Mouse (Mus musculus) stomach, embryonic 15.5 days (tissue): ENCODE data around the gene Llgl2. TPM values are rescaled to one million over a fixed set of nuclear protein-coding genes. Genes with fewer than 3 reads are reported as not detected.

Experiments used
- ATAC-seq: fragments of 200-750 bp; cut with Nextera tagmentation; 2 replicates; pipeline ENCODE4 v1.8.0; 2017; ENCODE audit warnings: low read depth, moderate number of reproducible peaks, moderate TSS enrichment; ENCODE audit not compliant: insufficient read depth, low FRiP score
- H3K27ac ChIP-seq: fragments of 300-500 bp; sonication (generic); 2 replicates; pipeline ENCODE4 v1.5.1; 2015; ENCODE audit warnings: mild to moderate bottlenecking, inconsistent platforms
- H3K27me3 ChIP-seq: fragments of 300-500 bp; sonication (generic); replicated peaks from 2 replicates; pipeline ENCODE4 v1.6.1; 2015; ENCODE audit warnings: inconsistent platforms
- H3K36me3 ChIP-seq: fragments of 300-500 bp; sonication (generic); 2 replicates; pipeline ENCODE4 v1.6.1; 2015; ENCODE audit warnings: inconsistent platforms
- H3K4me1 ChIP-seq: fragments of 300-500 bp; sonication (generic); 2 replicates; pipeline ENCODE4 v1.6.1; 2015; ENCODE audit warnings: inconsistent platforms
- H3K4me2 ChIP-seq: fragments of 300-500 bp; sonication (generic); 2 replicates; pipeline ENCODE4 v1.6.1; 2015; ENCODE audit warnings: mild to moderate bottlenecking, inconsistent platforms
- H3K4me3 ChIP-seq: fragments of 300-500 bp; sonication (generic); replicated peaks from 2 replicates; pipeline ENCODE4 v1.5.1; 2015; ENCODE audit warnings: inconsistent platforms
- H3K9ac ChIP-seq: fragments of 300-500 bp; sonication (generic); 2 replicates; pipeline ENCODE4 v1.6.1; 2015; ENCODE audit warnings: inconsistent platforms
- H3K9me3 ChIP-seq: fragments of 300-500 bp; sonication (generic); 2 replicates; pipeline ENCODE4 v1.6.1; 2016; ENCODE audit warnings: inconsistent platforms
- WGBS: fragments of 180-500 bp; shearing (Covaris S2); methylation state at CpG from one replicate; pipeline ENCODE4 v1.1.7; 2015; 5-methylcytosine and 5-hydroxymethylcytosine counted together
- polyA plus RNA-seq: library from polyadenylated mRNA; unstranded; fragments of >200 nt; fragmentation: Nextera tagmentation; extraction: Ambion mirVana; gene quantifications from 2 replicates; pipeline ENCODE4 v1.2.1, GENCODE M21; 2015

The Llgl2 gene
- polyA plus RNA-seq, 1 experiment from 2014 or later = 61.5 TPM

GRCm38 (mm10) chr11:115827624-115828023, 3.8 kb downstream of the Llgl2 start:
- WGBS = 82% methylated on average over 6 of the region's 6 CpGs
- ATAC-seq = no peak
- Histone ChIP-seq H3K4me2 (no peak overlapping the region), H3K9me3 (no peaks in the 10 kb centered on the region), H3K36me3 (no peaks in the 10 kb centered on the region), H3K27me3 (no peaks in the 10 kb centered on the region), H3K9ac (no peak overlapping the region), H3K4me3 (no peak overlapping the region), H3K4me1 (peaks cover 37% of the 10 kb centered on the region), H3K27ac (peak overlapping the region; percentile 32; the same call in 1 of the 2 replicates)

DNA sequence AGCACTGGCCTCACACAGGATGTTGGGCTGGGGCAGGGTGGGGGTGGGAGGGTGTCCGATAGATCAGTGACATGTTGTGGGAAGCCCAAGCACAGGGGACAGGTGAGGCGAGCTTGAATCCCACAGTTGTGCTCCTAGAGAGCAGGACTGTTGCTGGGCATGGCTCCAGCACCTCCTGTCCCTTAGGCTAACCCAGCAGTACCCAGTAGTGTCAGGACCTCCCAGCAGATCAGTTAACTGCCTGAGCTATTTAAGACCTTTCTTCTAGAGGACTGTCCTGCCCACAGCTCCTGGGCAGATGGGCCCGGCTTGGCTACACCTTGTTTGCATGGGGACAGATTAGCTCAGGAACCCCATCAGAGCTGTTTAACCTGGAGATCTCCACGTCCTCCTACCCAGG, 5.2 kb downstream of the Llgl2 start:
- Histone ChIP-seq H3K4me1 (peaks cover 47% of the 10 kb centered on the region), H3K4me3 (no peak overlapping the region), H3K4me2 (no peak overlapping the region), H3K9me3 (no peaks in the 10 kb centered on the region), H3K36me3 (no peaks in the 10 kb centered on the region), H3K27ac (no peak overlapping the region), H3K27me3 (no peaks in the 10 kb centered on the region), H3K9ac (no peak overlapping the region)
- ATAC-seq = no peak
- 54% methylated on average over 4 of the region's 4 CpGs for WGBS

GRCm38 (mm10) chr11:115830550-115831325, 6.9 kb downstream of the Llgl2 start:
- H3K27me3 ChIP-seq = no peaks in the 10 kb centered on the region
- H3K27ac ChIP-seq = peak overlapping the region; percentile 61
- no peak overlapping the region; the same call in 1 of the 2 replicates for H3K4me3 ChIP-seq
- no peak for ATAC-seq
- H3K9ac ChIP-seq = no peak overlapping the region
- H3K36me3 ChIP-seq = no peaks in the 10 kb centered on the region
- H3K4me1 ChIP-seq = peaks cover 54% of the 10 kb centered on the region
- peak overlapping the region; percentile 30 for H3K4me2 ChIP-seq
- H3K9me3 ChIP-seq = no peaks in the 10 kb centered on the region
- WGBS = 36% methylated on average over 25 of the region's 25 CpGs

- H3K27ac ChIP-seq = peak overlapping the region; percentile 88
- H3K9me3 ChIP-seq = no peaks in the 10 kb centered on the region
- 0 out of 2 replicates have a peak overlapping the region, but pooled peaks have one; percentile 30 for H3K4me2 ChIP-seq
- no peak for ATAC-seq
- peaks cover 54% of the 10 kb centered on the region for H3K4me1 ChIP-seq
- no peaks in the 10 kb centered on the region for H3K36me3 ChIP-seq
- no peaks in the 10 kb centered on the region for H3K27me3 ChIP-seq
- 48% methylated on average over 3 of the region's 3 CpGs for WGBS
- no peak overlapping the region for H3K9ac ChIP-seq
- H3K4me3 ChIP-seq = no peak overlapping the region
Observed at GRCm38 (mm10) chr11:115831518-115831917, 7.7 kb downstream of the Llgl2 start.

DNA sequence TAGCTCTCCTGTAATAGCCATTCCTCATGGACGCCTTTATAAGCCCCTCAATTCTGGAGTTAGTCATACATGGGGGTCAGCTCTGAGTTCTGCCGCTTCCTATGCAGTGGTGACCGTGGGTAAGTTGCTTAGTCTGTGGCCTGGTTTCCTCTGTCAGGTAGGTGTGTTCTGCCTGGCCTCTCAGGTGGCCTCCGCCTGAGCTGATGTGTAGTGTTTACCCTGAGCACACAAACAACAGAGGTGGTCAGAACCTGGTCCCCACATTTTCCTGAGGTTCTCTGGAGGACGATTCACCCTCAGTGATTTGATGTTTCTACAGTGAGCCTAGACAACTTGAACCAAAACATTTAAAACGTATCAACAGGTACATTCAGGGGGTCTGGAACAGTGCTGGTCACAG, 8.2 kb downstream of the Llgl2 start:
- WGBS = 53% methylated on average over 6 of the region's 6 CpGs
- H3K4me2 ChIP-seq = peak overlapping the region; percentile 27; the same call in 1 of the 2 replicates

GRCm38 (mm10) chr11:115832523-115832922, 8.7 kb downstream of the Llgl2 start:
- no peak overlapping the region for H3K9ac ChIP-seq
- peaks cover 64% of the 10 kb centered on the region for H3K4me1 ChIP-seq

More for the DNA sequence above, 8.2 kb downstream of the Llgl2 start:
- Histone ChIP-seq H3K9ac (no peak overlapping the region), H3K4me3 (no peak overlapping the region), H3K27me3 (no peaks in the 10 kb centered on the region), H3K27ac (peak overlapping the region; percentile 88), H3K4me1 (peaks cover 60% of the 10 kb centered on the region), H3K9me3 (no peaks in the 10 kb centered on the region), H3K36me3 (no peaks in the 10 kb centered on the region)
- no peak for ATAC-seq

DNA sequence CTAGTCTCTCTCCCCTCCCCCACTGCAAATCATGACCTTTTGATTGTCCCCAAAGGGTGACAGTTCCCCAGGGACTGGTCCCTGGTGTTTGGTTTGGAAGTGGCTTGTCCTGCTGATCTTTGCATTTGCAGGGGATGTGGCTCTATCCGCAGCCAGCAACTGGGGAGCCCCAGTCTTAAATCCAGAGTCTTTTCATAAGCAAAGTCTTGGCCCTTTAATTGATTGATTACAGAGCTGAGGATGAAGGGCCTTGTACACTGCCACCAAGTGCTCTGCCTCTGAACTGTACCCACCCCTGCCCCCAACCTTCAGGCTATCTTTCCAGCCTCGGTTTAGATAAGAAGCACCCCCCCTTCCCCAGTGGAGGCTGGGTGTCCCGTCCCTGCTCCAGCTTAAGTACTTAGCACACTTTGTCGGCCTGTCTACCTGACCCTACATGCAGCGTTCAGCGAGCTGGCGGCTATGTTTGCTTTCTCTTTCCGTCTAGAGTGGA, 9.2 kb downstream of the Llgl2 start:
- Histone ChIP-seq H3K27ac (peak overlapping the region; percentile 88), H3K4me3 (no peak overlapping the region), H3K9me3 (no peaks in the 10 kb centered on the region), H3K4me1 (peaks cover 69% of the 10 kb centered on the region), H3K4me2 (peak overlapping the region; percentile 30), H3K36me3 (no peaks in the 10 kb centered on the region), H3K27me3 (no peaks in the 10 kb centered on the region), H3K9ac (no peak overlapping the region)
- WGBS = 17% methylated on average over 8 of the region's 8 CpGs
- ATAC-seq = peak; percentile 71

More at GRCm38 (mm10) chr11:115832523-115832922, 8.7 kb downstream of the Llgl2 start:
- Histone ChIP-seq H3K27me3 (no peaks in the 10 kb centered on the region), H3K36me3 (no peaks in the 10 kb centered on the region), H3K27ac (peak overlapping the region; percentile 88), H3K4me3 (no peak overlapping the region), H3K4me2 (peak overlapping the region; percentile 27), H3K9me3 (no peaks in the 10 kb centered on the region)
- 15% methylated on average over 8 of the region's 8 CpGs for WGBS
- no peak for ATAC-seq

DNA sequence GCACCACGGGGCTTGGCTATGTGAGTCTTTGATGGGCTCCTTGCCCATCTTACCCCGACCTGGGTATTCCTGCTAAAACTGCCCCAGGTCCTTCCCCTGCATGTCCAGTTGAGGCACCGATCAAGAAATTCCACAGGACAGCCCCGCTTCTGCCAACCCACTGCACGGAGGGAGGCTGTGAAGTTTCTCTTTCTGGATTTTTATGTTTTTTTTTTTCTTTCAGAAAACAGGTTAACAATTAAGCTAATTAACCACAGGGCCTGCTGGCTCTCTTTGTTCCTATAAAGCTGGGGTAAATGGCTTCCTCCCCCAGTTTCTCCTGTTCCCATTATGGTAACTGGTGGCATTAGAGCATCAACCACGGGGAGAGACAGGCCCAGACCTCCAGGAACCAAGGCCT, 10.2 kb downstream of the Llgl2 start:
- no peak for ATAC-seq
- Histone ChIP-seq H3K9me3 (no peaks in the 10 kb centered on the region), H3K4me3 (no peak overlapping the region), H3K36me3 (no peaks in the 10 kb centered on the region), H3K4me2 (peak overlapping the region; percentile 30; the same call in 1 of the 2 replicates), H3K9ac (no peak overlapping the region), H3K27me3 (no peaks in the 10 kb centered on the region), H3K27ac (peak overlapping the region; percentile 88), H3K4me1 (peaks cover 64% of the 10 kb centered on the region)
- WGBS = 74% methylated on average over 6 of the region's 6 CpGs

DNA sequence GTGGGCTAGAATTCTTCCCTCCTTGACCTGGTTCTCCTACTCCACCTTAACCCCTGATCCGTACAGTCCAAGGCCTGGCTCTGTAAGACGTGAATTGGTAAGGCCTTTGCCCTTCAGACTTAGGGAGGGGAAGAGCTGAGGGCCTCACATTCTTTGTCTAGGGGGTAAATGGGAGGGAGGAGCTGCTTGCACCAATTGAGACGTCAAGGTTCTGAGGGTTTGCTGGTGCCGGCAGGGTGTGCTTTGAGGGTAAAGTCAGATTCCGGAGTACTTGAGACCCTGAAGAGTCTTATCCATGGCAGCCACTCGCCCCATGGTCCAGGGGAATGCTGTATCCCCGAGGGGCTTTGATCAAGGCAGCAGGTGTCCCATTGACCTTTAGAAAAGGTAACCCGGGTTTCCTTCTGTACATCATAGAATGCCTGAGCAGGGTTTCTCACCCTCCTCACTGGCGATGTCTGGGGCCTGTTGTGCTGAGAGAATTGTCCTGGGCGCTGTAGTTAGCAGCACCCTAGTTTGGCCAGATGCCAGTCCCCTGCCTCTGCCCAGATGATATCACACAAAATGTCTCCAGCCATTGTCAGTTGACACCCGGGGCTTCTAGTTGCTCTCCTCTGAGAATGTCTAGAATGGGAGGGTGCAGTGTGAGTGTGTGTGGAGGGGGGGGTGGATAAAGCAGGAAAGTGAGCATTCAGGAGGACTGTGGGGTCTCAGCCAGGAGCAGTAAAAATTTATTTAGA, 13.0 kb downstream of the Llgl2 start:
- Histone ChIP-seq H3K27me3 (no peaks in the 10 kb centered on the region), H3K9ac (no peak overlapping the region), H3K36me3 (no peaks in the 10 kb centered on the region), H3K4me2 (0 out of 2 replicates have a peak overlapping the region, but pooled peaks have one; percentile 9), H3K4me1 (peaks cover 60% of the 10 kb centered on the region), H3K27ac (peak overlapping the region; percentile 71), H3K4me3 (no peak overlapping the region), H3K9me3 (no peaks in the 10 kb centered on the region)
- no peak for ATAC-seq
- WGBS = 50% methylated on average over 11 of the region's 11 CpGs

DNA sequence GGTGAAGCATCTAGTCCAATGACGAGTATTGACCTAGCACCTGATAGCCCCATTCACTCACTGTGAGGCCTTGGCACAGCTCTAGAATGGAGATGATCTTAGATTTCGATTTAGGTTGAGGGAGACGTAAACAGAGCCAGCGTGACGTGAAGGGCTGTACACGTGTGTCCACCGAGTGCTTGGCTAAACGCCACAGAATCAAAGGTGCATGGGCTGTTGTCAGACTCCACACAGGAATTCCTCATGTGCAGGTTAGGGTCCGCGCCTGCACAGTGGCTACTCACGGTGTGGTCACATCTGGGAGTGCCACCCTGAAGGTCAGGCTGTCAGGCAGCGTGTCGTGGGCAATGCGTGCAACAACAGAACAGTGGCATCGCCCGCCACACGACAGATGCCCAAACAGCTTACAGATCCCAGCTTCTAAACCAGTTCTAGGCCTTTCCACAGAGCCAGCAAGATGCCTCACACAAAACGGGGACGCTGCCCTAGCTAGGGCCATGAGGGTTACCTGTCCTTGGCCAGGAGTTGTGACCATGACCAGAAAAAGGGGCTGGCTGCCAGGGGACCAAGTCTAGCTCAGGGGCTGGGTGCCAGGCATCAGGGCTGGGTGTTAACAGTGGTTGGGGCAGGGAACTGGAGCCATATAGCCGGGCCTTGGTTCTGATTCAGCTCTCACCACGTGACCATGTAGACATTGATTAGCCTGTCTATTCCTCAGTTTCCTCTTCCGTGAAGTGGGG, 13.9 kb downstream of the Llgl2 start:
- no peak for ATAC-seq
- WGBS = 86% methylated on average over 22 of the region's 22 CpGs
- no peak overlapping the region for H3K9ac ChIP-seq
- H3K9me3 ChIP-seq = no peaks in the 10 kb centered on the region
- no peak overlapping the region for H3K4me3 ChIP-seq
- peak overlapping the region; percentile 86 for H3K27ac ChIP-seq
- peaks cover 59% of the 10 kb centered on the region for H3K4me1 ChIP-seq
- H3K36me3 ChIP-seq = no peaks in the 10 kb centered on the region
- H3K27me3 ChIP-seq = no peaks in the 10 kb centered on the region
- H3K4me2 ChIP-seq = no peak overlapping the region

GRCm38 (mm10) chr11:115838895-115839311, 15.1 kb downstream of the Llgl2 start:
- 0 out of 2 replicates have a peak overlapping the region, but pooled peaks have one; percentile 12 for H3K4me2 ChIP-seq
- H3K4me1 ChIP-seq = peaks cover 51% of the 10 kb centered on the region
- ATAC-seq = peak; percentile 67
- H3K36me3 ChIP-seq = no peaks in the 10 kb centered on the region
- peak overlapping the region; percentile 86 for H3K27ac ChIP-seq
- no peaks in the 10 kb centered on the region for H3K27me3 ChIP-seq
- H3K9me3 ChIP-seq = no peaks in the 10 kb centered on the region
- no peak overlapping the region for H3K9ac ChIP-seq
- no peak overlapping the region for H3K4me3 ChIP-seq
- 35% methylated on average over 4 of the region's 4 CpGs for WGBS
